Mouse (Mus musculus) CH12.LX (cell line): ENCODE measurements around the gene D330045A20Rik. TPM values are rescaled to one million over a fixed set of nuclear protein-coding genes. Genes with fewer than 3 reads are reported as not detected.
"Not testable (repeated sequence)": the region's sequence is repeated elsewhere in the genome, so short reads cannot be mapped to it uniquely, and the experiment has no call there.

ENCODE experiments used
- DNase-seq: peaks from one replicate; pipeline ENCODE4 v3.0.0-alpha.2; 2013; ENCODE audit errors: extremely low read depth
- H3K27ac ChIP-seq: 2 replicates; pipeline ENCODE4 v1.5.1; 2012; ENCODE audit warnings: low read depth, mild to moderate bottlenecking, control low read depth, moderate library complexity; ENCODE audit not compliant: insufficient read depth
- H3K27me3 ChIP-seq: replicated peaks from 2 replicates; pipeline ENCODE3; 2012; ENCODE audit warnings: inconsistent platforms
- H3K36me3 ChIP-seq, 2 experiments: replicated peaks in 1 of 2; 2 replicates each; pipeline versions ENCODE3 to v1.6.1; 2012; ENCODE audit warnings: inconsistent platforms in 1 of 2, low read length in 1 of 2, mild to moderate bottlenecking in 1 of 2, mixed read lengths in 1 of 2, moderate library complexity in 1 of 2; ENCODE audit not compliant: control insufficient read depth in 1 of 2, insufficient read depth in 1 of 2
- H3K4me1 ChIP-seq, 2 experiments: 2 replicates each; pipeline ENCODE4 v1.6.1; 2012; ENCODE audit warnings: inconsistent platforms in 1 of 2, moderate library complexity in 1 of 2; ENCODE audit not compliant: insufficient read depth in 2 of 2, control insufficient read depth in 1 of 2
- H3K4me2 ChIP-seq: 2 replicates; pipeline ENCODE4 v1.6.1; 2012; ENCODE audit warnings: low read depth, mild to moderate bottlenecking, control low read depth; ENCODE audit not compliant: poor library complexity, insufficient read depth, severe bottlenecking
- H3K4me3 ChIP-seq, 3 experiments: fragments of 150-350 bp in 1 of 3; sonication (generic) in 1 of 3; replicated peaks in 1 of 3; 2 replicates each; pipeline versions ENCODE3 to v1.5.1; 2011 to 2012; ENCODE audit warnings: low read depth in 2 of 3, low read length in 2 of 3, mild to moderate bottlenecking in 2 of 3, moderate library complexity in 2 of 3, control low read depth in 1 of 3, improper control_type of control experiment in 1 of 3, inconsistent platforms in 1 of 3, mixed read lengths in 1 of 3; ENCODE audit not compliant: poor library complexity in 1 of 3
- H3K79me2 ChIP-seq: replicated peaks from 2 replicates; pipeline ENCODE4 v1.6.1; 2012; ENCODE audit warnings: mild to moderate bottlenecking, moderate library complexity; ENCODE audit not compliant: control insufficient read depth, poor library complexity, insufficient read depth, severe bottlenecking; ENCODE audit errors: extremely low read depth
- H3K9ac ChIP-seq: 2 replicates; pipeline ENCODE4 v1.6.1; 2012; ENCODE audit warnings: low read depth, mild to moderate bottlenecking, control low read depth, moderate library complexity; ENCODE audit not compliant: insufficient read depth
- H3K9me3 ChIP-seq: replicated peaks from 2 replicates; pipeline ENCODE3; 2012; ENCODE audit warnings: low read length, inconsistent platforms, mixed read lengths
- BHLHE40 ChIP-seq: IDR thresholded peaks from 2 replicates; pipeline ENCODE4 v1.6.1; 2011; ENCODE audit warnings: mild to moderate bottlenecking, low read depth, low read length, improper control_type of control experiment
- CHD1 ChIP-seq: IDR thresholded peaks from 2 replicates; pipeline ENCODE4 v1.6.1; 2012; ENCODE audit warnings: low read depth, low read length, improper control_type of control experiment, inconsistent platforms
- ELF1 ChIP-seq: IDR thresholded peaks from 2 replicates; pipeline ENCODE4 v1.6.1; 2014; ENCODE audit warnings: low read depth, mild to moderate bottlenecking, inconsistent platforms, low read length, improper control_type of control experiment
- EP300 ChIP-seq: IDR thresholded peaks from 2 replicates; pipeline ENCODE4 v1.6.1; 2011; ENCODE audit warnings: low read length, improper control_type of control experiment
- ETS1 ChIP-seq: conservative IDR thresholded peaks from 2 replicates; pipeline ENCODE4 v1.6.1; 2012; ENCODE audit warnings: low read depth, mild to moderate bottlenecking, inconsistent platforms, low read length, improper control_type of control experiment, moderate library complexity
- GABPA ChIP-seq: IDR thresholded peaks from 2 replicates; pipeline ENCODE4 v1.6.1; 2012; ENCODE audit warnings: low read depth, low read length, improper control_type of control experiment, inconsistent platforms; ENCODE audit not compliant: insufficient replicate concordance
- HCFC1 ChIP-seq: IDR thresholded peaks from 2 replicates; pipeline ENCODE4 v1.6.1; 2012; ENCODE audit warnings: low read depth, mild to moderate bottlenecking, inconsistent platforms, low read length, improper control_type of control experiment
- IRF4 ChIP-seq: IDR thresholded peaks from 2 replicates; pipeline ENCODE4 v1.6.1; 2014; ENCODE audit warnings: low read depth, mild to moderate bottlenecking, inconsistent platforms, low read length, improper control_type of control experiment
- JUN ChIP-seq: IDR thresholded peaks from 2 replicates; pipeline ENCODE4 v1.6.1; 2011; ENCODE audit warnings: low read depth, mild to moderate bottlenecking, low read length, improper control_type of control experiment, moderate library complexity; ENCODE audit not compliant: insufficient read depth
- MXI1 ChIP-seq: IDR thresholded peaks from 2 replicates; pipeline ENCODE4 v1.6.1; 2011; ENCODE audit warnings: mild to moderate bottlenecking, low read depth, low read length, improper control_type of control experiment
- NELFE ChIP-seq: IDR thresholded peaks from 2 replicates; pipeline ENCODE4 v1.6.1; 2011; ENCODE audit warnings: low read depth, low read length, improper control_type of control experiment
- NRF1 ChIP-seq: IDR thresholded peaks from 2 replicates; pipeline ENCODE4 v1.6.1; 2014; ENCODE audit warnings: low read depth, mild to moderate bottlenecking, inconsistent platforms, low read length, improper control_type of control experiment, moderate library complexity
- PAX5 ChIP-seq: IDR thresholded peaks from 2 replicates; pipeline ENCODE4 v1.6.1; 2012; ENCODE audit warnings: low read length, inconsistent platforms, mixed read lengths
- RCOR1 ChIP-seq: conservative IDR thresholded peaks from 2 replicates; pipeline ENCODE4 v1.6.1; 2012; ENCODE audit warnings: low read depth, mild to moderate bottlenecking, inconsistent platforms, low read length, improper control_type of control experiment
- SIN3A ChIP-seq: IDR thresholded peaks from 2 replicates; pipeline ENCODE4 v1.6.1; 2012; ENCODE audit warnings: low read length, improper control_type of control experiment, inconsistent platforms
- SMC3 ChIP-seq: IDR thresholded peaks from 2 replicates; pipeline ENCODE4 v1.6.1; 2011; ENCODE audit warnings: low read depth, low read length, improper control_type of control experiment
- TBP ChIP-seq: conservative IDR thresholded peaks from 2 replicates; pipeline ENCODE4 v1.6.1; 2011; ENCODE audit warnings: low read depth, low read length, improper control_type of control experiment
- UBTF ChIP-seq: IDR thresholded peaks from 2 replicates; pipeline ENCODE4 v1.6.1; 2012; ENCODE audit warnings: low read depth, mild to moderate bottlenecking, inconsistent platforms, low read length, improper control_type of control experiment, moderate library complexity
- ZC3H11A ChIP-seq: IDR thresholded peaks from 2 replicates; pipeline ENCODE4 v1.6.1; 2012; ENCODE audit warnings: low read depth, mild to moderate bottlenecking, inconsistent platforms, low read length, improper control_type of control experiment
- ZKSCAN1 ChIP-seq: IDR thresholded peaks from 2 replicates; pipeline ENCODE4 v1.6.1; 2012; ENCODE audit warnings: low read depth, inconsistent platforms, low read length, improper control_type of control experiment, borderline replicate concordance
- ZMIZ1 ChIP-seq: IDR thresholded peaks from 2 replicates; pipeline ENCODE4 v1.6.1; 2012; ENCODE audit warnings: low read depth, mild to moderate bottlenecking, inconsistent platforms, low read length, improper control_type of control experiment
- ZNF384 ChIP-seq: IDR thresholded peaks from 2 replicates; pipeline ENCODE4 v1.6.1; 2012; ENCODE audit warnings: low read depth, low read length, improper control_type of control experiment, inconsistent platforms
- dilution Hi-C: fragments of 300-500 bp; cut with MboI; formaldehyde crosslinking; loops from 2 replicates; pipeline ENCODE4 v1.14.3; 2020; ENCODE audit warnings: low sequenced_read_pairs; ENCODE audit not compliant: extremely low pct_unique_long_range_greater_than_20kb, extremely low pct_ligation_motif_present
- in situ Hi-C: fragments of 300-500 bp; cut with MboI; formaldehyde crosslinking; loops from 3 replicates; pipeline ENCODE4 v1.14.3; 2019; ENCODE audit warnings: low sequenced_read_pairs, low pct_ligation_motif_present, low pct_unique_long_range_greater_than_20kb, mixed read lengths
- polyA plus RNA-seq: library from polyadenylated mRNA; unstranded; fragments of >175 nt; gene quantifications from 2 replicates; pipeline ENCODE4 v1.2.1, GENCODE M21; 2012; ENCODE audit warnings: low read depth; ENCODE audit not compliant: insufficient read length
- total RNA-seq, 2 experiments: library from RNA; depleted of rRNA; stranded (reverse); fragments of 300-350 nt in 1 of 2; fragments of >200 nt in 1 of 2; gene quantifications; 2 replicates each; pipeline ENCODE4 v1.2.3; 2012 to 2014

Gene D330045A20Rik
- total and polyA plus RNA-seq, 3 experiments = not detected

DNA sequence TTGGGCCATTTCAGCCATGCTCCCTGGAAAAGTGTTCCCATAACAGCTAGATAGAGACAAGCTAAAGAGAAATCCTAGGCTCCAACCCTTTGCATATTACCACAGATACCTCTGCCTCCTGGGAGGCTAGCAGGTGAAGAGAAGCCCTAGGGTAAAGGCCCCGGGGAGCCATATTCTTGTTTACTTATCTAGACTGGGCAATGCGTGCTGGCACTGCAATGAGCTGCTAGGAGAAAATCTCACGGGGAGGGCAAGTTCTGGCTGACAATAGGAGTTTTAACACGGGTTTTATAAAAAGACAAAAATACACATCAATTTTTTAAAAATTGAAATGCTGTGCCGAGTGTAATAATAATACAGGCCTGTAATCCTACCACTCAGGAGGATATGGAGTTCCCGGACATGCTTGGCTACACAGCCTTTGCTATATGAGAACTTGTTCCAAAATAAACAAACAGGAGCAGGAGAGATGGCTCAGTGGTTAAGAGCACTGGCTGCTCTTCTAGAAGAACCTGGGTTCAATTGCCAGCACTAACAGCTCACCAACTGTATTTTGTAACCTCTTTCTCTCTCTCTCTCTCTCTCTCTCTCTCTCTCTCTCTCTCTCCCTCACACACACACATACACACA lies 98.6 kb downstream of the D330045A20Rik start:
- DNase-seq = no peak
- Histone ChIP-seq H3K27ac (no peak overlapping the region), H3K79me2 (no peaks in the 10 kb centered on the region), H3K4me1 (no peaks in the 10 kb centered on the region), H3K4me2 (no peak overlapping the region), H3K9ac (no peak overlapping the region), H3K4me3 (no peak overlapping the region), H3K36me3 (no peaks in the 10 kb centered on the region), H3K27me3 (no peaks in the 10 kb centered on the region), H3K9me3 (no peaks in the 10 kb centered on the region)
- dilution Hi-C loops = no loop called here
- TF ChIP-seq PAX5 = no peak
- TF ChIP-seq SMC3 = no peak
- no peak for TF ChIP-seq RCOR1
- no peak for TF ChIP-seq ZKSCAN1
- no peak for TF ChIP-seq ELF1
- no peak for TF ChIP-seq ZC3H11A
- TF ChIP-seq CHD1 = no peak
- TF ChIP-seq EP300 = no peak
- no peak for TF ChIP-seq UBTF
- no peak for TF ChIP-seq ZMIZ1
- TF ChIP-seq SIN3A = no peak
- in situ Hi-C loops = no loop called here

DNA sequence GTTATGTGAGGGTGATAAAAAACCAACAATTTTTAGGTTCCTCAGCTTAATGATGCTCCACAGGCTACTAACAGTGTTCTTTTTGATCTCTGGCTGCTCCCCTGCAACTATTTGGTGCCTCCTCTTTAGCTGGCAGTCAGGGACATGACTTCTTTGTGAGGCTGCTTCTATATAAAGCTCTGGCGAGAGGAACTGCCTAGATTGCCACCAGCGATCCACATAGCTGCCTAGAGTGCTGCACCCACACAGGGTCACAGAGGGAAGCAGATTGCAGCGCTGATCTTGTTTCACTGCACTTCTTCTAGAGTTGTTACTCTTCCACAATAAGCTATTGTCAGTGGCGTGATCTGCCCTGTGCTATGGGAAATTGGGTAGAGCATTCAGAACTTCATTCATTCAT lies 103.4 kb downstream of the D330045A20Rik start:
- Histone ChIP-seq H3K9ac (no peak overlapping the region), H3K27ac (no peak overlapping the region)
- in situ Hi-C loops = no loop called here
- dilution Hi-C loops = no loop called here
- TF ChIP-seq ZNF384 = no peak
- TF ChIP-seq IRF4 = no peak
- TF ChIP-seq TBP = no peak
- TF ChIP-seq NRF1 = no peak
- TF ChIP-seq CHD1 = no peak
- no peak for TF ChIP-seq JUN
- no peak for TF ChIP-seq ZKSCAN1
- TF ChIP-seq BHLHE40 = no peak
- no peak for TF ChIP-seq SIN3A
- no peak for TF ChIP-seq ELF1
- TF ChIP-seq GABPA = no peak
- no peak for TF ChIP-seq MXI1
- TF ChIP-seq SMC3 = no peak
- TF ChIP-seq HCFC1 = no peak
- TF ChIP-seq ETS1 = no peak
- no peak for TF ChIP-seq RCOR1
- TF ChIP-seq NELFE = no peak
- TF ChIP-seq, all 38 proteins: peak for 0
- Histone ChIP-seq H3K79me2 (no peaks in the 10 kb centered on the region), H3K9me3 (no peaks in the 10 kb centered on the region), H3K27me3 (no peaks in the 10 kb centered on the region), H3K4me3 (no peak overlapping the region), H3K4me2 (no peak overlapping the region), H3K36me3 (no peaks in the 10 kb centered on the region), H3K4me1 (no peaks in the 10 kb centered on the region)
- no peak for DNase-seq

GRCm38 (mm10) chrX:139586676-139587075 lies 106.5 kb downstream of the D330045A20Rik start:
- H3K4me3 ChIP-seq, H3K27ac ChIP-seq, H3K27me3 ChIP-seq, dilution Hi-C loops, H3K9ac ChIP-seq, H3K36me3 ChIP-seq, DNase-seq, H3K79me2 ChIP-seq, H3K9me3 ChIP-seq, H3K4me2 ChIP-seq, in situ Hi-C loops, H3K4me1 ChIP-seq: not testable (repeated sequence)
